Mouse (Mus musculus): ENCODE data around the gene Zfp366.

Gene Zfp366

GRCm38 (mm10) chr13:99186138-99186853, 1.7 kb downstream of the Zfp366 start:
- DNase-seq (ENCODE audit: extremely low spot score, low read depth, low spot score), result no peak

- DNase-seq (ENCODE audit: extremely low spot score, low read depth, low spot score), result no peak
Observed at GRCm38 (mm10) chr13:99186859-99187258, 2.2 kb downstream of the Zfp366 start.

GRCm38 (mm10) chr13:99187456-99187855, 2.8 kb downstream of the Zfp366 start:
- no peak for DNase-seq (ENCODE audit: extremely low spot score, low read depth, low spot score)

- DNase-seq (ENCODE audit: extremely low spot score, low read depth, low spot score), result no peak
Observed at GRCm38 (mm10) chr13:99188625-99189024, 4.0 kb downstream of the Zfp366 start.

GRCm38 (mm10) chr13:99189671-99190070, 5.0 kb downstream of the Zfp366 start:
- no peak for DNase-seq (ENCODE audit: extremely low spot score, low read depth, low spot score)

- DNase-seq (ENCODE audit: extremely low spot score, low read depth, low spot score), result no peak
Observed at GRCm38 (mm10) chr13:99190466-99190865, 5.8 kb downstream of the Zfp366 start.

GRCm38 (mm10) chr13:99191063-99191462, 6.4 kb downstream of the Zfp366 start:
- DNase-seq (ENCODE audit: extremely low spot score, low read depth, low spot score), result no peak

- no peak for DNase-seq (ENCODE audit: extremely low spot score, low read depth, low spot score)
Observed at GRCm38 (mm10) chr13:99196314-99196713, 11.7 kb downstream of the Zfp366 start.

- DNase-seq (ENCODE audit: extremely low spot score, low read depth, low spot score), result no peak
Observed at GRCm38 (mm10) chr13:99196865-99197264, 12.2 kb downstream of the Zfp366 start.

GRCm38 (mm10) chr13:99201647-99202574, 17.3 kb downstream of the Zfp366 start:
- no peak for DNase-seq (ENCODE audit: extremely low spot score, low read depth, low spot score)

- no peak for DNase-seq (ENCODE audit: extremely low spot score, low read depth, low spot score)
Observed at GRCm38 (mm10) chr13:99207214-99207613, 22.6 kb downstream of the Zfp366 start.

- DNase-seq (ENCODE audit: extremely low spot score, low read depth, low spot score), result no peak
Observed at GRCm38 (mm10) chr13:99209859-99210258, 25.2 kb downstream of the Zfp366 start.

- DNase-seq (ENCODE audit: extremely low spot score, low read depth, low spot score), result no peak
Observed at GRCm38 (mm10) chr13:99210837-99211236, 26.2 kb downstream of the Zfp366 start.

GRCm38 (mm10) chr13:99212976-99213375, 28.4 kb downstream of the Zfp366 start:
- DNase-seq (ENCODE audit: extremely low spot score, low read depth, low spot score), result no peak

GRCm38 (mm10) chr13:99216005-99216404, 31.4 kb downstream of the Zfp366 start:
- no peak for DNase-seq (ENCODE audit: extremely low spot score, low read depth, low spot score)

GRCm38 (mm10) chr13:99217984-99218383, 33.4 kb downstream of the Zfp366 start:
- no peak for DNase-seq (ENCODE audit: extremely low spot score, low read depth, low spot score)

GRCm38 (mm10) chr13:99219586-99219985, 35.0 kb downstream of the Zfp366 start:
- no peak for DNase-seq (ENCODE audit: extremely low spot score, low read depth, low spot score)

- no peak for DNase-seq (ENCODE audit: extremely low spot score, low read depth, low spot score)
Observed at GRCm38 (mm10) chr13:99221996-99222395, 37.4 kb downstream of the Zfp366 start.

- no peak for DNase-seq (ENCODE audit: extremely low spot score, low read depth, low spot score)
Observed at GRCm38 (mm10) chr13:99222476-99222875, 37.9 kb downstream of the Zfp366 start.

- no peak for DNase-seq (ENCODE audit: extremely low spot score, low read depth, low spot score)
Observed at GRCm38 (mm10) chr13:99223321-99223884, 38.8 kb downstream of the Zfp366 start.

- DNase-seq (ENCODE audit: extremely low spot score, low read depth, low spot score), result no peak
Observed at GRCm38 (mm10) chr13:99223917-99224316, 39.3 kb downstream of the Zfp366 start.

Measured in hindlimb bud, embryonic 11.5 days (tissue).